Mouse (Mus musculus) embryonic fibroblast, embryonic 13.5 days (primary cell): ENCODE measurements around the gene BC051665.

Experiments
- CTCF ChIP-seq: IDR thresholded peaks from 2 replicates; pipeline ENCODE4 v1.5.1; 2011; ENCODE audit warnings: mild to moderate bottlenecking, control low read depth, low read length, moderate library complexity, borderline replicate concordance; ENCODE audit not compliant: insufficient read depth
- POLR2A ChIP-seq: IDR thresholded peaks from 2 replicates; pipeline ENCODE4 v1.6.1; 2011; ENCODE audit warnings: low read depth, mild to moderate bottlenecking, control low read depth, low read length, moderate library complexity

- no peak for TF ChIP-seq POLR2A
- no peak for TF ChIP-seq CTCF
These were observed at the start of gene BC051665 for GRCm38 (mm10) chr13:60786264-60786663.
